Mouse (Mus musculus) ovary, postnatal 36 days (tissue): Measurements from ENCODE around the gene Pde4a.

Experiments used
- DNase-seq: peaks from one replicate; pipeline ENCODE4 v3.0.0; 2022; ENCODE audit warnings: low spot score, mixed read lengths

Pde4a gene

DNA sequence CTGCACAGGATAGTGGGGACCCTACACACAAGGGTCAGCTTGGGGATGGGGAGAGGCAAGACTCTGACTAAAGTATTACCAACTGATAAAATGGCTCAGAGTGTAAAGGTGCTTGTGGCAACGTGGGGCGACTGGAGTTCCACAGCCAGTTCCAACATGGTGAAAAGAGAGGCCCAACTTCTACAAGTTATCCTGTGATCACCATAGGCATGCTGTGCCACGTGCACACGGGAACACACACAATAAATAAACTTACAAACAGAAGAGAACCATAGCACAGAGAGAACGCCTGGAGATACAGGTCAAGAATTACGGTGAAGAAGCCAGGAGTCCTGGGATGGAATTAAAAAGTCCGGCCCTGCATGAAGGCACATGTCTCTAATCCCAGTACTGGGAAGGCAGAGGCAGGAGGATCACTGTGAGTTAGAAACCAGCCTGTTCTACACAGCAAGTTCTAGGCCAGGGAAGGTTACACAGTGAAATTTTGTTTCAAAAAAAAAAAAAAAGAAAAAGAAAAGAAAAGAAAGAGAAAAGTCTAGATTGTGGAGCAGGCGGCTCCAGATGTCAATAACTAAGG lies 16.3 kb upstream of the Pde4a start:
- DNase-seq, result no peak

DNA sequence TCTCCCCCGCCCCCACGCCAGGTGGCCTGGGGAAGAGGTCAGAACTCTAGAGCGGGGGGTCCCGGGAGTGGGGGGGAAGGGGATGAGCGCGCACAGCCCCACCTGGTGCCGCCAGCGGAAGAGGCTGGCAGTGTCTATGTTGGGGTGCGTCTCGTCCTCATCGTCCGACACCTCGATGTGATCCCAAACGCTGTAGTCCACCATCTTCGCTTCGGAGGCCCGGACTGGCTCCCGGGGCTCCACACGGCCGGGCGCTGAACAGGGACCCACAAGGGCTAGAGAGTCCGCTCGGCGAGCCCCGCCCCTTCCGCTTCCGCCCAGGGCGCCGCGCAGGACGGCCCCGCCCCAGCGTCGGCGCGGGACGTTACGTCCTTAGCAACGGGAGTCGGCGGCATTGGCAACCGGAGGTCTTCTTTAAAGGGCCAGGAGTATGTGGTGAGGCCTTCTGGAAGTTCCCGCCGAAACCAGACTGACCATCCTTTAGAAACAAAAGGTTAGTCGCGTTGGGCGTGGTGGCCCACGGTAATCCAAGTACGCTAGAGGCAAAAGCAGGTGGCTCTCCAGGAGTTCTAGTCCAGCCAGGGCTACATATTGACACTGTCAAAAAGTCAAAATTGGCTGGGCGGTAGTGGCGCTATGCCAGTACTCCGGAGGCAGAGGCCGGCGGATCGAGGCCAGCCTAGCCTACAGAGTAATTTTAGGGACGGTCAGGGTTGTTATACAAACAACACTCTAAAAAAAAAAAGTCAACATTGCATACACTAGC lies 15.7 kb upstream of the Pde4a start, which contains the start of gene Cdc37:
Gene Cdc37, minus strand, starts transcription at position 329 of the 766 bp plus-strand sequence.
- peak; percentile 93 for DNase-seq

DNA sequence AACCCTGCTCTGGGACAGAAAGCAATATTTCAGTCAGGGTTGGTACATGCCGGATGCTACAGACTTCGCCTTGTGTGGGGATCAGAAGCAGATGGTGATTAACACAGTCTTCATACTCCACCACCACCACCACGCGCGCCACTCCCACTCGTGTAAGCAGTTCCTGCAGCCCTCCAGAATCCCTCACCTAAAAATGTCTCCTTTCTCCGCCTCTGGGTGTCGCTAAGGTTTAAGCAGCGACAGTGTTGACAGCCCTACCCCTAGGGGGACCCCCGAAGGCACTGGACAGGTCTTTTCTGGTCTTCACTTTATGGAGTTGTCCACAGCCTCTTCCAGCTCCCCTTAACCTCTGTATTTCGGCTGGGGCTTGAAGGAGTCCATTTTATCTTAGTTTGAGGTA lies 12.8 kb upstream of the Pde4a start:
- peak; percentile 38 for DNase-seq

DNA sequence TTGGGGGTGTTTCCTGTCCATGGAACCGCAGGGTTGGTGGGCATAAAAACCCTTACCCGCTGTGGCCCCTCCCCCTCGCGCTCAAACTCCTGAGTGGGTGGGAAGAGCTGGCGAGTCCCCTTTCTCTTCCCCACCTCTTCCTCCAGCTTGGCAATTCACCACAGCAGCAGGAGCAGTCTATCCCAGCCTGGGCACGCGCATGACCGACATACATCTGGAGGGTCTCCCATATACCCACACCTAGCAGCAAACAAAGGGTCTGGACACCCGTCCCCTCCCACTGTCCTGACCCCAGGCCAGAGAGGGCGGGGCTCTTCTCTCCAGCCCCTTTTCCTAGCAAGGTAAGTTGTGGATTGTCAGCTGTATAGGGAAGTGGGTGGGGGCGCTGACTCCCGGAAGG lies 12.2 kb upstream of the Pde4a start:
- DNase-seq, result no peak

DNA sequence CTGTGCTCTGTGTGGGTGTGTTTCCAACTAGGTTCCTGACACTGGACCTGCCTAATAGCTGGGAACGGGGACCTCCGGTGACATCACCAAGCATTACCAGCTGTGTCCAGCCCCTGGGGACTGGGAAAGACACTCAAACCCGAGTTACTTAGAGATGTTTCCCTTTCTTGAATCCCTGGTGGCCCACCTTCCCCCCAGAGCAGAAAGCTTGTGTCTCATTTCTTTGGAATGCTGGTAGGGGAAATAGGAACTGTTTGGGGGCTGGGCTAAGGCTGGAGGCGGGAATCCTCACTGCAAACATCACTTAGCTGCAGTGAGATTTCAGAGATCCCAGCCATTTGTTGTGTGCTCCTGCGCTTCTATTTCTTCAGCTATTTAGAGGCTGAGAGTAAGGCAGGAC lies 11.7 kb upstream of the Pde4a start:
- no peak for DNase-seq

DNA sequence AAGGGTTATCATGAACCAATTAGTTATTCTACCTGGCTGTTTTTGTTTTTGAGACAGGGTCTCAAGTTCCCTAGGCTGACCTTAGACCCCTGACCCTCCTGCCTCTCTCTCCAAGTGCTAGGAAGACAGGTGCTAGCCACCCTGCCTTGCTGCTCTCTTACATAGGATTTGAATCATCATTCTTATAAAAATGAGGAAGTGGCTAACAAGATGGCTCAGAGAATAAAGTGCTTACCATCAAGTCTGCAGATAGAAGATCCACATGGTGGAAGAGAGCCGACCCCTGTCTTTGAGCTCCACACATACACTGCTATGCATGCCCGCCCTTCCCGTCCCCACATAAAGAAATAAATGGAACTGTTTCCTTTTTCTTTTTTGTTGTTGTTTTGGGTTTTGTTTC lies 10.7 kb upstream of the Pde4a start:
- no peak for DNase-seq

GRCm38 (mm10) chr9:21161209-21161909 lies 4.2 kb upstream of the Pde4a start:
- peak; percentile 79 for DNase-seq

DNA sequence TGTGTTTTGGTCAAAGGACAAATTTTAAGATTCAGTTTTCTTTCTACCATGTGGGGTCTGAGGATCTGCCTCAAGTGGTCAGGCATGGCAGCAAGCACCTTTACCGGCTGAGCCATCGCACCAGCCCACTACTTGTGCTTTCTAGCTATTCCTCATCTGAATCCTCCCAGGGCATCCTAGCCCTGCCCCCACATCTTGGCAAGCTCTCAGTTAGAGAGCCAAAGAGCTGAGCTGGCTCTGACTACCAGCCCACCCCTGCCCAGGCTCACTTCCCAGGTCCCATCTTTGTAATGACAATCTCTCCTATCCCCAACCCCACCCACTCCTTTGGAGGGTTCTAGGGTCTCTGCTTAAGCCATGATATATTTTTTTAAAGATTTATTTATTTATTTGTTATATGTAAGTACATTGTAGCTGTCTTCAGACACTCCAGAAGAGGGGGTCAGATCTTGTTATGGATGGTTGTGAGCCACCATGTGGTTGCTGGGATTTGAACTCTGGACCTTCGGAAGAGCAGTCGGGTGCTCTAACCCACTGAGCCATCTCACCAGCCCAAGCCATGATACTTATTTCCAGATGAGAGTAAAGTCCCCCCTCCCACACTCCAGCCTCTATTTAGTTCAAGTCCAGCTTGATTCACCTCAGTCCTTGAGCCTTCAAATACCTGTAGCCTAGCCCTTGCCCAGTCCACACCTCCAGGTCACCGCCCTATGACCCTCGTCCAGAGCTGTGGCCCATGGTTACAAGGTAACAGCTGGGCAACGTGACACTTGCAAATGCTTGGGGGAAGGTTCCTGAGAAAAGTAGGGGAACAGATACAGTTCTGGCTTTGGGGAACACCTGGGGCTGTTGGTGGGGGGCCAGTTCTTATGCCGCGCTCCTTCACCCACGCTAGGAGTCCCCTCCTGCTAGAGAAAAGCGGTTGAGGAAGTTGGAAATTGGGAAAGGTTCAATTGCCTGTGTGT lies 2.1 kb upstream of the Pde4a start:
- DNase-seq, result no peak

- DNase-seq, result no peak
Observed at GRCm38 (mm10) chr9:21164072-21164471, 1.4 kb upstream of the Pde4a start.

GRCm38 (mm10) chr9:21165952-21166451 lies 488 bp downstream of the Pde4a start:
- no peak for DNase-seq

- no peak for DNase-seq
Observed at GRCm38 (mm10) chr9:21166516-21166915, 1.0 kb downstream of the Pde4a start.

DNA sequence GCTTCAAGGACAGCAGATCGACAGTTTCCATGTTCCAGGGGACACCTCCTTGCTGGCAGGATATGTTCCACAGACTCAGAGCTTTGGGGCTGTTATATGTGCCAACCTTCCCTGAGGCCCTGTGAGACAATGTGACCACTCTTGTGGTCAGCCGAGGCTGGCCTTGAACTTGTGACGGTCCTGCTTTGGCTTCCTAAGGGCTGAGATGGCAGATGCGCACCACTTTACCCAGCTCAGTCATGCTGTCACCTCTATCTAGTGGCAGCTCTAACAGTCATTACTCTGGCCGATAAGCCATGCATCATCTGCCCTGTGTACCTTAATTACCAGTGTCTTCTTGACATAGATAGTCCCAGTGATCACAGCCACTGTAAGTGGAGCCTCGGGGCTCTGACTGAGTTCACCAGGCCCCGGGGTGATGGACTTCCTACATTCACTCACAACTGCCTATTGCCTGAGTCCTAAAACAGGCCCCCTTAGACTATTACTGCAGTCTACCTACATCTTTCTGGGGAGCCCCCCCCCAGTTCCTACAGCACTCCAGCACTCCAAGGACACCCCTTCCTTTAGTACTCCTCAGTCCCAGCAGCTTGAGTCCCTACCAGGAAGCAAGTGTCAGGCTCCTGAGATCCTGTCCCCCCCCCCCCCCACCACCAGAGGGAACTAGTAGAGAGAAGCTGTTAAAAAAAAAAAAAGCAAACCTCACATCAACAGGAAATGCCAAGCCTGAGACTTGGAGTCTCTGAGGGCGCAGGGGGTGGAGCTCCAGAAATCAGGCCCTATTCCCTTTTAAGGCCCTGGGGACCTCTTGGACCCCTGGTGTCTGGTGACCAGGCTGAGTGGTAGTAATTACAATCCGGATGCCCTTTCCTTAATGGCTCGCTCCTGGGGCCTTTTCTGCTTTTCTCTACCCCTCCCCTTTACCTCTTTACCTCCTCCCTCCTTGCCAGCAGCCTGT lies 1.9 kb downstream of the Pde4a start:
- no peak for DNase-seq

DNA sequence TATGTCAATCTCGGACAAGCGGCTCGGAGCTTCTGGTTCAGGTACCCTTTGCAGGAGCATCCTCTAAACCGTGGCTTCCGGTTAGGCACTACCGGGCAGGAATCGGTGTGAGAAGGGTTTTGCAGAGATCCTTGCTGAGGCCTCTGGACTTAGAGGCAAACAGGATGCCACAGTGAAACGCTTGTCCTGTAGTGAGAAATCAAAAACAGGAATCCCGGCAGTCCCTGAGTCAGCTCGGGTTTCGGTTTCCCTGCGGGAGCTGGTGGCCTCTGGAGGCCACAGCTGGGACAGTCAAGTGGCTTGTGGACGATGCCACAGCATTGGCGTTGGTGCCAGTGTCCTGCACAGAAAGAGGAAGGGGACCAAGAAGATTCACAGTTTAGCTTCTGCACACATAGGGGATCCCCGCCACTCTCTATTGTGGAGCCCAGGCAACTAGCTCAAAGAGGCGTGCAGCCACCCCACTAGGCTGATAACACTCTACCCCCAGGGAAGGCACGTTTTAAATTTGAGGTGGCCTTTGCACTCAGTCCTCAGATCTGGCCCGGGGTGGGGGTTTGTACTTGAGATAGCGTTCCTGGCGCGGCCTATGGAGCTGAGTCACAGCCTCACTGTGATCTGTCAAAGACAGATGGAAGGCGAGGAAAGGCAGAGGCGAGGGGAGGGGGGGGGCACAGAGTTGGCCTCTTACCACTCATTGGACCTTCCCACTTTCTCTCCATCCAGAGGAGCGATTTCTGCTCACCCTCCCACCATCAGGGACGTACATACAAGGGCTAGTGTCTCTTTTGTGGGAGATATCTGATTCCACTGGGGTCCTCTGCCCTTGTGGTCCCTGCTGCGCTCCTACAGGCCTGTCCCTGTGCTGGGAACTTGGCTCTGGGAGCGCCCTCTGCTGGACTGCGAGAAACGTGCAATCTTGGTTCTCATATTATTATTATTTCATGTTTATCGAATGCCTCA lies 2.9 kb downstream of the Pde4a start:
- peak; percentile 74 for DNase-seq

DNA sequence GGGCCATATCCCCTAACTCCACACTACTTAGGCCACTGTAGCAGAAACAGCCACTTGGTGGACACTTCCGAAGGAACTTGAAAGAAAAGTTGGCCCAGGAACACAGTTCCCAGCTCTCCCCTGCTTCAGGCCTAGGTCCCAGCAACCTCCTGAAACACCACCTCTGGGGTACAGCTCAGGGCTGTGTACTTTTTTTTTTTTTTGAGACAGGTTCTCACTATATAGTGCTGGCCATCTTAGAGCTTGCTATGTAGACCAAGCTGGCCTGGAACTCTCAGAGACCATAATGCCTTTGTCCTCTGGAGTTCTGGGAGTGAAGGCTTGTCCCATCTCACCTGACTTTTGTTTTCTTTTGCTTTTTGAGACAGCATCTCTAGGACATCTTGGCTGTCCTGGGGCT lies 3.6 kb downstream of the Pde4a start:
- DNase-seq, result no peak

GRCm38 (mm10) chr9:21172364-21172763 lies 6.8 kb downstream of the Pde4a start:
- DNase-seq, result no peak

GRCm38 (mm10) chr9:21180402-21180801 lies 14.9 kb downstream of the Pde4a start:
- DNase-seq, result no peak

DNA sequence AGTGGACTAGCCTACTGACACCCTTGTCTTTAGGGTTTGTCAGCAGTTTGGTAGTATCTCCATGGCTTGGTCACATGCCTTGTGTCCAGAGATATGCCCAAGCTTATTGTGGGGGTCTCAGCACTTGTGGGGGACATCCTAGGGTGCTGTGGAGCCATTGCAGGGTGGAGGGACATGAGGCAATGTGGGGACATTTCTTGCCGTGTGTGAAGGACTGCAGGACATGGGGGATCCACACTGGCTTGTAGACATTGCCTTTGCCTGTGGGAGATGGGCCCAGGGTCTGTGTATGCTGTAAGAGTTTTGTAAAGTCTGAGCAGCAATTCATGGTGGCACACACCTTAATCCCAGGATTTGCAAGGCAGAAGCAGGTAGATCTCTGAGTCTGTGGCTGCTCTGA lies 15.3 kb downstream of the Pde4a start:
- no peak for DNase-seq

GRCm38 (mm10) chr9:21181421-21182220 lies 16.1 kb downstream of the Pde4a start:
- peak; percentile 49 for DNase-seq

DNA sequence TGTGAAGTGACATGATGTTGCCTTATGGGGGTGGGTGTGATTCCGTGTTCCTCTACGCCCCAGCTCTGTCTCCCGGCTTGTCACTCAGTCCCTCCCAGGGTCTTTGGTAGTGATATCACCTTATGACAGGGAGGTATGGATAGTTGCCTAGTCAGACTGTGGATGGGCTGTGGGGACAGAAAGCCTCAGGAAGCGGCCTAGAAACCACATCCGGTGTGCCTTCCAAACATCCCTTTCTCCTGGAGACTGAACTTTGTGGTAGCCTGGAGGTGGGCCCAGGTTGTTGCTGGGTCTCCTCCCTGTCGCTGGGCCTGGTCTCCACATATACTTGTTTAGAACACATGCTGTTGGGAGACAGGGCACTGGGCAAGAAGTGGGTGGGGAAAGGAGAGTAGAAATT lies 17.9 kb downstream of the Pde4a start:
- DNase-seq, result no peak
